Mouse (Mus musculus): ENCODE data around the gene Otx1.

Gene Otx1

DNA sequence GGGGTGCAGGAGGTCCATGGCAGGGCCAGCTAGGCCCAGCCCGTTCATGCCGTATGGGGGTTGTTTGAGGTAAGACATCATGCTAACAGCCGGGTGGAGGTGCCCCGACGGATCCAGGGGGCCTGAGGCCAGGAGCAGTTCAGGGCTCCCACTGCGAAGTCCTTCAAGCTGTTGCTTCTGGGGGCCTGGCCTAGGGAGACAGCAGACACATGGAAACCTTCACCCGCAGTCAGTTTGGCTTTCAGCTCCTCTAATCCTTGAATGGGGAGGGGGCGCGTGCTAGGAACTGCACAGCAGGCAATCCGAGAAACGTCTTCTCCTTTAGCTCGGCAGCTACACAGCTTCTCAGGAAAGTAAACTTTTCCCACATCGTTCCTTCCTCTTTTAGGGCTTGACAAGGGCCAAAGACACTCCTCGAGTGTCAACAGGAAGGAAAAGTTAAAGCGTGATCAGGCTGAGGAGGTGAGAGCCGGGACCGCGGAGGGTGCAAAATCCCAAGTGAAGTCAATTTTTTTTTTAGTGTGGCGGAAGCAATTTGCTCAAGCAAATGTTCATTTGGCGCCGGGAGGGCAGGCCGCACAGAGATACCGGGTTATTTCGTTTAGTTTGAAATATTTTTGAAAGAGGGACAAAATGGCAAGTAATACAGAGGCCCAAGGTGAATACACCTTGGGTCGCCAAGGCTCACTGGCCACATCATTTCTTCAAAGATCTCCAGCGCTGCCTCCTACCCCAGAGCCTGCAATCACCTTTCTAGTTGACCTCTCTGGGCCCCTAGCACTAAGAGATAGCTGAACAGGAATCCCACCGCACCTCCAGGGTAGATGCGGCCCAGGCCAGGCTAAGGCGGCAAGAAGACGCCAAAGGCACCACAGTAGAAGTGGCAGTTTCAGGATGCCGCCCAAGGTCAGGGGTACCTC, 3.0 kb downstream of the Otx1 start:
- DNase-seq = no peak

DNA sequence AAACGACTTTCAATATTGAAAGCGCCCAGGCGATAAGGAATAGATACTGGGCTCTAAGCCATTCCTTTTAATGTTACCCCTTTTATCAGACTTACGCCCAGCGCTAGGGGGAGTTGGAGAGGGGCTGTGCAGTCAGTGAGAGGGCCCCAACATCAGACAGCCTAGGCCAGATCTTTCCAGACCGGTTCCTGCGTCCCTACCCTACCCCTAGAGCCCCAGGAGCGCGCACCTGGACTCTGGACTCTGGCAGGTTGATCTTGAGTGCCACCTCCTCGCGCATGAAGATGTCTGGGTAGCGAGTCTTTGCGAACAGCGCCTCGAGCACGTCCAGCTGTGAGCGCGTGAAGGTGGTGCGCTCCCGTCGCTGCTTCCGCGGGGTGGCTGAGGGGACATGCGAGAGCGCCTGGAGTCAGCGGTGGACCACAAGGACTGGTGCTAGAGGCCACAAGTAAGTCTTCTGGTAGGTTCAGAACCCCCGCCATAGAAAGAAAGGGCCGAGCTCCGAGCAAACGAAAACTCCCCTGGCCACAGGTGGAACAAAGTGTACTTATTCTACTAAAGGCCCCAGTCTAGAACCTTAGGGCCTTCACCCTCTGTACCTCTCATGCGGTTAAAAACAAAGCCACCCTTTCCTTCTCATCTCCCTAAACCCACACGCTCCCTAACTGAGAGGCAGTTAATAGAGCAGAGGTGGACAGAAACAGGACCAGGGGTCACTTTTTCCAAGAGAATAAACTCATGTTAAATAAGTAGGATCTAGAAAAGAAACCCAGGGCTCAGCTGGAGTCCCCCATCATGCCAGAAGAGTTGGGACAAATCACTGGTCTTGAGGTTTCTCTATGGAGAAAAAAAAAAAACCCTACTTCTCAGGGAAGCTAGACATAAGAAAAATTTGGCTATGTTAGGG, 4.3 kb downstream of the Otx1 start:
- DNase-seq = peak; percentile 29 to 67

DNA sequence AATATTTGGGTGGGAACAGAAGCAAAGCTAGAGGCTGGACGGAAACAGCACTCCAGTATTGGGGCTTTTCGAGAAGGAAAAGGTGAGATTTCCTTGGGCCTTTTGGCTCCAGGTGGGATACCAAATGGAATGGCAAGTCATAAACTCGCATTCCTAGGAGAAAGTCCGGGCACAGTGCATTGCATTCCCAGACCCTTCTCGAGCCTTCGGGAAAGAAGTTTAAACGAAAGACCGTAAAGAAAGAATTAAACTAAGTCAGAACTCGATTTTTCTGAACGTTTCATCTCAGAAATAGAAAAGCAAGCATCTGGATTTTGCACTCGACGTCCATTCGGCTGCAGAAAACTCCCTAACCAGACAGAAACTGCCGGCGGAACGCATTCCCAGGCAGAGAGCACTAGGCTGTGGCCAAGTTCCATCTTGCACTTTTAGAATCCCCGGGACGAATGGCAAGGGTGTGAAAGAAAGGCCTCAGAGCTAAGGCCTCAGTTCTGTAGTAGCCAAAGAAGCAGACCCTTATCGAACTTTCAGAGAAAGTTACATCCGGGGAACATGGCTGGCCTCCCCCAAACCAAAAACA, 5.0 kb downstream of the Otx1 start:
- no peak for DNase-seq

DNA sequence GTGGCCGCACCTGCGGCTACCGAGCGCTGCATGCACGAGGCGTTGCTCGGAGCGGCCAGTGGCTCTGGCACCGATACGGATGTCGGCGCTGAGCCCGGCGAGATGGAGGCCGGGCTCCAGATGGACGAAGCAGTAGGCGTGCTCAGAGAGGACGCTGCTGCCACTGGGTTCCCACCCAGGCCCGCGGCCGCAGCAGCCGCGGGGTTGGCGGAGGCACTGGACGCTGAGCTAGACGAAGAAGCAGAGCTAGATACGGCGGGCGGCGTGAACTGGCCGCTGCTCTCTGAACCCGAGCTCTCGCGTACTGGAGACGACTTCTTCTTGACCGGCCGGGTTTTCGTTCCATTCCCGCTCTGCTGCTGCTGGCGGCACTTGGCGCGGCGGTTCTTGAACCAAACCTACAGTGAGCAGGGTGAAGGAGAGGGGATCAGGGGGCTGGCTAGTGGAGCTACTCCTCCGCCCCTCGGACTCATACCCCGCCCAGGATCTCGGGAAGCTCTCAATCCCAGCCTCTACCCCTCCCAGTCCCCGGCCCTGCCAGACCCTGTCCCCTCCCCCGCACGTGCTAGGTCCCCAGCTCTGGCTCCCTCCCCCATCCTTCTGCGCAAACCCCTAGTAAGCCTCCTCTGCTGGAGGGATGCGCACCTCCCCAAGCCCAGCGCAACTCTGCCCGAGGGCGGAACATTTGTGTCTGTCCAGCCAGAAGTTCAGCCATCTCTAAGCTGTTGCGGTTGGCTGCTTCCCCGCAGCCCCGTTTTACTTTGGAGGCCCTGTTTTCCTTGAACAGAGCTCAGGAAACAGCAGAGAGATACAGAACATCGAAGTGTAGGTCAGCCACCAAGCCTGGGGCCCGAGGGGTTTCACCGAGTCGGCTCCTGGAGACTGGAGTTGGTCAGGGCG, 5.8 kb downstream of the Otx1 start:
- peak; percentile 17 to 44 for DNase-seq

DNA sequence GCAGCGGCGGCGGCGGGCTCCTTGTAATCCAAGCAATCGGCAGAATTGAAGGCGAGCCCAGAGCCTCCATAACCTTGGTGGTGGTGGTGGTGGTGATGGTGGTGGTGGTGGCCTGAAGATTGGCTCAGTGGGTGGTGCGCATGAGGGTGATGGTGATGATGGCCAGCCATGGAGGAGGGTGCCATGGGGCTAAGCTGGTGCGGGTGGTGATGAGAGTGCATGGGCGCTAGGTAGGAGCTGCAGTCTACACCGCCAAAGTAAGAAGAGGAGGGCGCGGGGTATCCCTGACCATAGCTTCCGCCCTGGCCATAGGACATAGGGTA, 6.4 kb downstream of the Otx1 start:
- DNase-seq = no peak

DNA sequence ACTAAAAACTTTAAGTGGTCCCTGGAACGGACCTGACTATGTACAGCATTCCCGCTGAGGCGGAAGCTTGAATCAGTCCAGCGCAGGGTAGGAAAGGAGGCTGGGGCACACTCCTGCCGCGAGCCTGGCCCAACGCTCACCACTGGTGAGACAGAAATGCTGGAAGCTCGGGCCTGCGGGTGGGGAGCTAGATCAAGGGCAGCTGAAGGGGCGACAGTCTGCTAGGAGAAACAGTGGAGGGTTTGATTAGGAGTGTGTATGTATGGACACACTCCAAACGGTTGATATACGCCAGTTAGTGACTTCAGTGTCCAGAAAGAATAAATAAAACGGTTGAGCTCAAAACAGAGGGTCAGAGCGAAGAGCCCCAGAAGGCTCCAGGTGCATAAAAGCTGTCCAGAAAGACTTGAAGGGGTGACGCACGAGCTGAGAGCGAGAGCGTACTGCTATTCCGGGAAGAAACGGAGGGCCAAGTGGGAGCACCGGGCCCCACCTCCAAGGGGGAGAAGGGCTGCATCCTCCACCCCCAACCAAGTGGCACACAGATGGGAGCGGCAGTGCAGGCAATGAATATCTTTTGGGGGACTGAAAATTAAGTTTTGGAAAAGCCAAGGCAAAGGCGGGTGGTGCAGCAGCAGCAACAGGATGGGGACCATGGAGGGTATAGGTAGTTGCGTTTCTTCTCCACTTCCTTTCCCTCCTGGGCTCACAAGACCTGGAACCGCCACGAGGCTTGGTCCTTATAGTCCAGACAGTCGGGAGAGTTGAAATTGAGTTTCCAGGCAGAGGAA, 7.0 kb downstream of the Otx1 start:
- no peak for DNase-seq

DNA sequence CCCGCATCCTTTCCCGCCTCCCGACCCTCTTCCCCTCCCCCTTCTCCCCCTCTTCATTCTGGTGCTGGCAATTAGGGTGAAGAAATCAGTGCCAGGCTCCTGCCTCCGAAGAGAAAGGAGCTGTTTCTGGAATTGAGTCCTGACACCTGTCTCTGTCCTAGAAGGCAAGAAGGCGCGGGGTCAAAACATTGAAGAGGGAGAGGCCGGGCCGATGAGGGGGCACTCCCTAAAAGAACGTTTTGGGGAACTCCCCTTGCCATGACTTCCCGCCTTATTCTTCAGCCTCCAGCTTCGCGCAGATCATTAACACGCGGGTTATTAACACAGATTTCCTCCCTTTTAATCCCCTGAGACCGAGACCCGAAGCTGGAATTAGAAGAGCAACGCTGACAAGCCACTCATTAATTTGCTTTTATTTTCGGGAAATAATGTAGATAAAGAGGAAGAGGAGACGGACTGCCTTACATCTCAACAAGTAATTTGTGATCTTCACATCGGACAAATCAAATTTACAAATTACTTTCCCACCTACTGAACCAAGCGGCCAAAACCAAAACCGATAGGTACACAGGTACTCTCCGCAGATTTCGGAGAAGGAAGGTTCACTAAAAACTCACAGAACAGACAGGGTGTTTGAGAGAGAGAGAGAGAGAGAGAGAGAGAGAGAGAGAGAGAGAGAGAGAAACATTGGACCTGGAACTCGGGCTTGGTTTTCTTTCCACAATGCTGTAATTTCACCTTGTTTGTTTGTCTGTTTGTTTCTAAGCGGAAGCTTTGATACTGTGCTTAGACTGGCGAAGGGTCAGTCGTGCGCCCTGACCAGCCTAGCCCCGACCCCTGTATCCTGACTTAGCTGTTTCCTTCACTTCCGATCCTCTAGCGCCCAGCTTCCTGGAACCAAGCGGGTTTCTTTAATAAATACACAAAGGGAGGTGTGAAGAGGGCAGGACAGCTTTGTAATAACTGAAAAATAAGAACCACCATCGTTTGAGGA, 8.0 kb downstream of the Otx1 start:
- DNase-seq = no peak

DNA sequence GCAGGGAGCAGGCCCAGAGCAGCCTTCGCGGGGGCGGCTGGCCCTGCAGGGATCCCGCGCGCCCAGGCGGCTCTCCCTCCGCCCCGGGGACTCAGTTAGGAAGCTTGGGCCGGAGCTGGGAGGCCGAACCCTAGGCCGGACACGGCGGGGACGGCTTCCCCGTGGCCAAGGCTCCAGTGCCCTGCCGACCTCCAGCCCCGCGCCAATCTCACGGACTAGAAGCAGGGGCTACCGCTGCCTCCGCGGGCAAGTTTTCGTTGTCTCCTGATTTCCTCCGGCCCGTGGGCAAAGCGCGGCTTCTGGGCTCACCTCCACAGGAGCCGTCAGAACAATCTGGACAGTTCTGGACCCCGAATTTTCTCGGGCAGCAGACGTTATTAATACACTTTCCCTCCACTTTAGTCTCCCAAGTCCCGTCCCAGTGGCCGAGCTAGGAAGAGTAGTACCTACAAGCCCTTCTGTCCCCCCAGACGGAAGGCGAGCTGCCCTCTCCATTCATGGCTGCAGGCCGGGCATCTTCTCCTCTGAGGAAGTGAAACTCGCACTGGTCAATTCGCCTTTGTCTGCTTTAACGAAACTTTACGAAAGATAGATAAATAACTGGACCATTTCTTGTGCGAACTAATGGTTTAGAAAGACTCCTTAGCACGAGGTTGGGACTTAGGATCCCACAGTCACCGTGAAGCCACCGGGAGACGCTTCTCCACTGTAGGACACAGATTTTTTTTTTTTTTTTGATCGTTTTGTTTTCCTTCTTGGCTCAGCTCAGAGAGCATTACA, 8.9 kb downstream of the Otx1 start:
- peak; percentile 20 to 43 for DNase-seq

DNA sequence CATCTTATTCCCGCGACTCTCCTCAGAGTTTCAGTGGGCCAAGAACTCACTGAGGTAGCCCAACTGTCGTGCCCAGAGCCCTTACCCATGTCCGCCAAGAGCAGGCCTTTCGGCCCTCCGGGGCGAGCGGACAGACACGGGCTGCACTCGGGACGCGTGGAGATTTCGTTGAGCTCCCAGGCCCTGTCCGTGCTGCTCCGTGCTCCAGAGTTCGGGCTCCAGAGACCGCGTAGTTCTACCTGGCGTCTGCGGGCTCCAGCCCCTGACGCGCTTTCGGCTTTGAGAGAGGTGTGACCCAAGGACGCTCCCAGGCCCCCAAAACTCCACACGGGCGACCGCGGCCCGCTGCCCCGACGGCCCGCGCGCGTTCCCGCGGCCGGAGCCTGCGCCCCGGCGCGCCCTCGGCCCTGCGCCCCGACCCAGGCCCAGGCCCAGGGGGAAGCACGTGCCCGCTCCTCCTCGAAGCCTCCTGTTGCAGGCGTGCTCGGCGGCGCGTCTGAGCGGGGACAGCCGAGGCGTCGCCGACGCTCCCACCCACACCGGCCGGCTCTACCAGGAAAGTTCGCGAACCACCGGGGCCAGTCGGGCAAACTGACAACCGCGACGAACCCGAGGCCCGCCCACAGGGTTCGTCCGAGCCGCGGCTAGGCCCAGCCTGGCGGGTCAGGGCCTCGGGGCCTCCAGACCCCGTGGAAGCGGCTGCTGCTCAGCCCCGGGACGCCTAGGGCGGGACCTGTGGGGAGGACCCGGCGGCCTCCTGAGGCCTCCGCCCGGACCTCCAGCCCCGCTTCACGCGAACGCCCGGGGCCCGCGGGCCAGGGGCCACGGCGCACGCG, 9.7 kb downstream of the Otx1 start:
- no peak for DNase-seq

DNA sequence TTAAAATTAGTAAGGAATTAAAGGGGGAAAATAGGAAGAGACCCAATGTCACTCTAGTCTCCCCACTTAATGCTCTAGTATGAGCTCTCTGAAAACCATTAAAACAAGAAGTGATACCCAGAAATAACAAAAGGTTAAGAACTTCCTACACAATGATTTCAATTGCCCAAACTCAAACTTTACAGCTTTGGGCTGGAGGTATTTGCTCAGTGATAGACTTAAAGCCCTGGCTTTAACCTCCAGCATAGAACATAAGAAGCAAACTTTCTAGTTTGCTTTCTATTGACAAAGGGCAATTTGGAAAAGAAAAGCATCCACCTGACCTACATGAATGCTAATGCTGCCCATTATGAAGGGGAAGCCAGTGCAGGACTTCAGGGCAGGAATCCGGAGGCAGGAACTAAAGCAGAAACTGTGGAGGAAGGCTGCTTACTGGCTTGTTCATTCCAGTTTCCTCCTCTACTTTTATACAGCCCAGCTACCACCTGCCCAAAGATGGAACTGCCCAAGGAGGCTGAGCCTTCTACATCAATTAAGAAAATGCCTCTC, 14.2 kb downstream of the Otx1 start:
- no peak for DNase-seq

DNA sequence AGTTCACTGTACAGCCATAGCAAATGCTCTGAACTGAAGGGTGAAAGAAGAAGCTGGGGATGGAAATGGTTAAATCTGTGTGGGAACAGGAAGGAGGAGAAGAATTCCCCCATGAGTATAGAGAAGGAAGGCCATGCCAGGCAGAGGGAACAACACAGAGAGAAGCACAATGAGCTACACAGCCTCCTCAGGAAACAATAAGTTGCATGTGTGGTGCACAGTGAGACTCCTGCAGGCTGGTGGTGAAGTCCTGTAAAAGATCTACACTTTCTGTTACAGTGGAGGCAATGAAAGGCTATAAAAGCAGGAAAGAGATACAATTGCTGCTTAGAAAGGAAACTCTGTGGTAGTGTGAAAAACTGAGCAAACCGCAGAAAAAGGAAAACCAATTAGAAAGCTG, 17.6 kb downstream of the Otx1 start:
- no peak for DNase-seq

DNA sequence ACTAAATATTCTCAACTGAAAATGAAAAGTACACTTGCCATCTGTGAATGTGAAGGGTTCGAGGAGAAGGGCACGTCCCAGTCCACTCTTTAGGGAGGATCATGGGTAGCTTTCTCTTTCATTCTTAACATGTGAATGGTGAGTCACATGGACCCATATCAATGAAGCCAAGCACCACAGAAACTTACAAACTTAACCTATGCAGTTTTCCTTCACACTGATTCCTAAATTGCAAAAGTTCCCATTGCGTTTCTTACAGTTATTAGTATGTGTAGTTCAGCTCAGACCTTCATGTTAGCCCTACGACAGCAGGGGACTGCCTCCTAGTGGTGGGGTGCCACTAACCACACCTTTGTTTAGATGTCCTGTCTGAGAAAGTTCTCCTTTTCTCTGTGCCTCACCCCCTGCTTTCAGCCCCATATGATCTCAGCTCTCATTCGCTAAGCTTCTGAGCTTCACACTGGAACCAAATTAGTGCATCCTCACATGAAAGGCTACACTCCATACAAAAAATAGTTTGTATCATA, 28.6 kb downstream of the Otx1 start:
- DNase-seq = no peak

DNA sequence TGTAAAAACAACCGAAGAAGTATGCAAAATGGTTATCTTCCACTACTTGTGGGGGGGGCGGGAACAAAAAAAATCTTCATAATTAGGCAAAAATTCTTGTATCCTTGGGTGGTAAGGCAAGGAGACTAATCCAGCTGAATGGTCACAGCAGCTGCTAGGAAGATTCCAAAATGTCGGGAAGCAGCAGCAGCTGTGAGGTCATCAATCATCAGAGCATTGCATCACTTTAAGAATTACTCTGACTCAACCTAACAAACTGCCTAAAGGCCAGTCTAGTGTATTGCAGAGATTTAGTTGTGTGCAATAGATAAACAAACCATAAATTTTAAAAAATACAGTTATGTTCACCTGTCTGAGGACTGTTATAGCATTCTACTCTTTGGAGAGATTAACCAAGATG, 29.1 kb downstream of the Otx1 start:
- no peak for DNase-seq

DNA sequence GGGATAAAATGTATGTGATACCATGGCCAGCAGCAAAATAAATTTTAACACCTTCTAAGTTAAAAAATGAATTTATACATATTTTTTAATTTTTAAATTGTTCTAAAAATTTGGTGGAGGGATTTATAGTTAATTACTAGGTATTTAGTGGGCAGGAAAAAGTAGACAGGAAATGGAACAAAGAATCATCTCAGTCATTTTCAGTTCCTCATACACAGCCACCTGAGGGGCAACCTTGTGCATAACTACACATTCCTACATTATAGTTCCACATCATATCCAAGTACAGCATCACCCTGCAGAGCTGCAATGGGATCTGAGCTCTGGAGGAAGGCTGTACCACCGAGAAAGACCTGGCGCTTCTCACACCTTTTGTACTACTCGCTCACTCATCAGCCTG, 33.8 kb downstream of the Otx1 start:
- no peak for DNase-seq

DNA sequence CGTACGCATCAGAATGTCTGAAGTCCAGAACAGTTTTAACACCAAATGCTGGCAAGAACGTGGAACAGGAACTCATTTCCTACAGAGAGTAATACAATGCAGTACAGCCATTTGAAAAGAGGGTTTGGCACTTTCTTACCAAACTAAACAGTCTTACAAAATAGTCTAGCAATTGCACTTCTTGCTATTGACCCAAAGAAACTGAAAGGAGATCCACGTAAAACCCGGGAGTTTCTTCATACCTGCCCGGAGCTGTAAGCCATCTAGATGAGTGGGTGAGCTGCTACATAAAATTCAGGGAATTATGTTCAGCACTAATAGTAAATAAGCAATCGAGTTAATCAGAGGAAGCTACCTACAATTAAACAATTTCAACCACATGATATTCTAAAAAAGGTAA, 47.5 kb downstream of the Otx1 start:
- DNase-seq = no peak

DNA sequence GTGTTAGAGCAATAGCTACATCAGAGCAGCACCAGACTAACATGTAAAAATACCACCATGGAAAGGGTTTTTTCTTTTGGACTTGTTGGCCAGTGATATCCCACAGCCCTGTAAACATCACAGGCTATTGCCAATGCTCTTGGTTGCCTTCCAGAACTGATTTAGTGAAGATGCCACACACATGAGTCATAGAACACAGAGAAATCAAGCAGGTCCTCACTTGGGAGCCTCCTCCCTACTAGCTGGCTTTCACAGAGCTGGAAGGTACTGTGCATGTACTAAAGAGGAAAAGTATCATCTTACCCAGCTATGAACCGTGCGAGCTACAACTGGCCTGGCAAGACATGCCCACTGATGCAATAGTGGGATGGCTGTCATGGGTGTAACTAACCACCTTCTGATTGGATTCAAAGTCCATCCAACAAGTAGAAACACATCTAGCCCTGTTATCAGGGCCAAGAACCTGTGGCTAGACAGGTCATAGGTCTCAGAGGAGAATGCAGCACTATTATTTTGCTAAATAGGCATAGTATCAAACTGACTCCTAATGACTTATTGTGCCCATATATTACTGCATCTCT, 51.0 kb downstream of the Otx1 start:
- no peak for DNase-seq

DNA sequence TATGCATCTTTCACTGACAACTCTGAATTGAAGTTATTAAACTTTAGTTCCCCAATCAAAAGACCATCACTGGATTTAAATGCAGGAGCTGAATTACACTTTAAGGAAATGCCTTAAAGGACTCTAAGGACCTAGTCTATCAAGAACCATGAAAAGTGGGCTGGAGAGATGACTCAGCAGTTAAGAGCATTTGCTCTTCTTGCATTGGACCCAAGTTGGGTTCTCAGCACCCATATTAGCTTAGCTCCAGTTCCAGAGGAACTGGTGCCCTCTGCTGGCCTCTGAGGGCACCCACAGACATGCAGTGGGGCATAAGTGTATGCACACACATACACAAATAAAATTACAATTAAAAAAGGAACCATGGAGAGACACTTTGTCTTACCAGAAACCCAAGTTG, 52.6 kb downstream of the Otx1 start:
- DNase-seq = no peak
